Mouse (Mus musculus): ENCODE measurements around the gene Ccdc15.
"Not testable (repeated sequence)": the region's sequence is repeated elsewhere in the genome, so short reads cannot be mapped to it uniquely, and the experiment has no call there.

Ccdc15 gene

DNA sequence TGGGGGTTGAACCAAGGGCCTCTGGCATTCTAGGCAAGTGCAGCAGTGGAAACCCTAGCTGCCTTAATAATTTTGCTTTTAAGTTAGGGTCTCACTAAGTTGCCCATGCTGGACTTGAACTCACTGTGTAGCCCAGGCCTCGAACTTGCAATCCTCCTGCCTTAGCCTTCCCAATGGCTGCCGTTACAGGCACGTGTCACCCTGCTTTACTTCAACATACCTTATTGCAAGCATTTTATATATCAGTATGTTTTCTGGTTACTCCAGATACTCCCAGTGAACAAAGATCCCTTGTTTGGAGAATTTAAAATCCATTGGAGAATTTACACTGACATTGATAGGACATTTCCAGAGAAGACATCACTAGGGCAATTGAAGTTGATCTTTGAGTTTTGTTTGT is 818 bp upstream of the Ccdc15 start:
- no peak for DNase-seq

DNA sequence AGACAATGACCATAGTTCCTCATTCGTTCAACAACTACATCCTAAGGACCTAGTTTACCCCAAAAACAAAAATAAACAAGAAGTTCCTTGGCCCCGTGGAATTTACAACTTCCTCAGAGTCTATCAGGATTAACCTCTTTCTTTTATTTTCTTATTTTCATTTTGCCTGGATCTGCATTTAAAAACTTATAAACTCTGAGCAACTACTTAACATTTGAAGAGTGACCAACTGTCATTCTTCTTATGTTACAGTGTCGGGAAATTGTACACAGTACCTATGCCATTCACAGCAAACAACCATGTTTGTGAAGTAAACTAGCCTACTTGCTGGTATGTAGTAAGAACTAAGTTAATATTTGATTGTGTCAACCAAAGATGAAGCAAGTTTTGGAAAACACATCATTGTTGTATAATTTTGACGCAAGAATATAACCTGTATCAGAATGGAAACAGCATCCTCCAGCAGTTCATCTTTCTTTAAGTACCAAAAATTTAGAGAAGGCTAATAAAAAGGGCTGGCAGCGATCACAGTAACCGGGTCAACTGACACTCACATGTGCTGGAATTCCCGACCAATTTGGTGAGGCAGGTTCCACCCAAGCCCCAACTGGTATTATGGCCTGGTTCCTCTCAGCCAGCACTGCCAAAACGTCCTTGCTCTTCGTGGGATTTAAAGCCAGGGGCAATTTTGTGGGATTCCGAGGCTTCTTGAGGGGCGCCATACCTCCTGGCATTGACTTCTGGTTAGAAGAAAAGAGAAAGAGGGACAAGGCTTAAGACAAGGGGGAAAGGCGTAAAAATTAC is 846 bp downstream of the Ccdc15 start:
- DNase-seq: no peak

DNA sequence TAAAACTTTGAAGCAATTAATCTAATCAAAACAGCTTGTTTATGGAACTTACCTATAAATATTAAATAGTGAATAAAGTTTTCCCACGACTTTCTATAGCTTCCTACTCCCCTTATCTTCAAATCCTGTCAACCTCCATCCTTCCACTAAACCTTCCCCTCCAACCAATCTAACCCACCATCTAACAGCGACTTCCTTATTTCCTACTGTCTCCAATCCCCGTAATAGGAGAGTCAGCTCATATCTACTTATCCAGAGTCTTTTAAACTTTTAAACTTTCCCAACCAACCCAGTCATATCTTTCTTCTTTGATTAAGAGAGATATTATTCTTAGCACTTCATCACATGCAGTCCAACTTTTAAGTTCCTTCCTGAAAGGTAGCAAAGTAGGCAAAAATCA is 2.8 kb downstream of the Ccdc15 start:
- no peak for DNase-seq

DNA sequence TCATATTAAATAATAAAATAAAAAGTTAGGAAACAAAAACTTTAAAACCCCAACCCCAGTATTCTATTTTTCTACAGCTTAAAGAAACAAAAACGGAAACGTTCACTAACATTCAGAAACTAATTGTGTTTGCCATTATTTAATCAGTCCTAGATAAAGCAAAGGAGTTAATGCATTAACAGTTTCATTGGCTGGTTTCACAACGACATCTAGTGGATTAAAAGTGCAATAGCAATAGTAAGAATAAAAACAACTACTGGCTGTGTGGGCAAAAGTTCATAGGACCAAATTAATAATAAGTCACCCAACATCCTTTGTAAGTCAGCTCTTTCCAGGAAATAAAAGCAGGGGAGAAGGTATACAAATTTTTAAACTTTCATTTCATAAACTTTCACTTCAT is 18.8 kb downstream of the Ccdc15 start:
- no peak for DNase-seq

DNA sequence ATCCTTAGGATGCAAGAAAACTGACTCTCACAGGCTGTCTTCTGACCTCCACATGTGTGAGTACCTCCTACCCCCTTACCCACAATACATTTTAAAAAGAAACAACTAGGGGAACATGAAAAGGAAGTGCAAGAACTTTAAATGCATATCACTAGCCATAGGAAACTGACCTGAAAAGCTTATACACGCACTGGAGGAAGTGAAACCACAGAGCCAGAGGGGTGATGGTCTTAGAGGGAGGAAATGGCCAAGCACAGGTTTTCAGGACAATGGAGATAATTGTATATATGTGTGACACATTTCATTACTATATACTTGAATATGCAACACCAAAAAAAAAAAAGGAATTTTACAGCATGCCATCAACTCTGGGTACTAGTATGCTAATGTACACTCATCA is 46.5 kb downstream of the Ccdc15 start:
- no peak for DNase-seq

DNA sequence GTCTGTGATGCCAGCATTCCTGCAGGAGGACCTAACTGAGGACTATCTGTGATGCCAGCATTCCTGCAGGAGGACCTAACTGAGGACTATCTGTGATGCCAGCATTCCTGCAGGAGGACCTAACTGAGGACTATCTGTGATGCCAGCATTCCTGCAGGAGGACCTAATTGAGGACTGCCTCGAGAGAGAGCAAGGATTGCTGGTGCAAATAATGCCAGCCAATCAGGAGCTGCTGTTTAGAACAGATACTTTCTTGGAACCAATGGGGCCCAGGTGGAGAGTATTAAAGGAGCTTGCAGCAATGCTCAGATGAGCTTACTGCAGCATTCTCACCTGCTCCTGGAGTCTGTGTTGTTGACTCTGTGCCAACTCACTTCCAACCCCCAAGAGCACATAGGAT is 47.7 kb downstream of the Ccdc15 start:
- not testable (repeated sequence) for DNase-seq

DNA sequence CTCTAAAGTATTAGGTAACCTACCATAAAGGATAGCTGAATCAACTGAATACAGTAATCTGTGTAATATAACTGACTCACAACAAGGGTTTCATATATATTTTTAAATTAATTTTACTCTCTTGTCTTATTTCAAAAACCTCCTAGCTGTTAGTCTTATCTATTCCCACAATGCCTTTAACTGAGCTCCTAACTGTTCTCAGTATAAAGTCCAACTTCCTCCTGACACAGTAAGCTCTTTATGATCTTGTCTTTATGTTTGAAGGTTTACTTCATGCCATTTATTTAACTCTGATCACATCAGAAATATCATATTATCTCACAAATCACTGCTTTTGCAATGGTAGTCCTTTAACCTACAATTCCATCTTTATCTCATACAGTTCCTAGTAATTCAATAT is 52.6 kb downstream of the Ccdc15 start:
- no peak for DNase-seq

DNA sequence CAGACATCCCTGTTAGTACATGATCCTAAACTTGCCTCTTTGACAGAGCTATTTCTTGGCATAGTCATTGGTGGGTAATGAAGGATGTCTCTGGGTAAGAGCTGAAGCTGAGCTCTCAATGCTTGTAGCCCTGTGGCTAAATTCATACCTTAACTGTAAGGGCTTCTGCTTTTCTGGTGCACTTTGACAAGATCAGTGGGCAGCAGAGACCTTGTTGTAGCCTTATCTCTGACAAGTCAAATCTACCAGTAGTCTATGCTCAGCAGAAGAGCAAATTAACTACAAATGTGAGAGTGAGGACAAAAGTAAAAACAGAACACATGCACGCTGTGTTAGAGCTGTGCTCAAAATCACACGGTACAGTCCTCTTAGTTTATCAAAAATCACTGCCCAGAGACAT is 81.6 kb downstream of the Ccdc15 start:
- no peak for DNase-seq

DNA sequence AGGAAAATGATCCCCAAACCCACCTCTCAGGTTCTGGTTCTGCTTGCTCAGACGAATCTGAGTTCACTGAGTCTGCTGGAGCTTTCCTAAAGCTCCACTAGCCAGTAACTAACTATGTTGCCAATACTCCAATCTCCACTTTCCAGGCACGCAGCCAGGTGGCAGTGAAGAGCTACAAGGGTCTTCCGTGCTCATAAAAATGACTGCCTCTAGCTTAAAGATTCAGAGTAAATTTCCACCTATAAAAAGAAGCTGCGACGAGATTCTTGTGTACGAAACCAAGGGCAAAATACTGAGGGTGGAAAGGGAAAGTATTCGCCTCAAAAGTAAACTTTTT is 92.4 kb downstream of the Ccdc15 start:
- DNase-seq: peak; percentile 61

DNA sequence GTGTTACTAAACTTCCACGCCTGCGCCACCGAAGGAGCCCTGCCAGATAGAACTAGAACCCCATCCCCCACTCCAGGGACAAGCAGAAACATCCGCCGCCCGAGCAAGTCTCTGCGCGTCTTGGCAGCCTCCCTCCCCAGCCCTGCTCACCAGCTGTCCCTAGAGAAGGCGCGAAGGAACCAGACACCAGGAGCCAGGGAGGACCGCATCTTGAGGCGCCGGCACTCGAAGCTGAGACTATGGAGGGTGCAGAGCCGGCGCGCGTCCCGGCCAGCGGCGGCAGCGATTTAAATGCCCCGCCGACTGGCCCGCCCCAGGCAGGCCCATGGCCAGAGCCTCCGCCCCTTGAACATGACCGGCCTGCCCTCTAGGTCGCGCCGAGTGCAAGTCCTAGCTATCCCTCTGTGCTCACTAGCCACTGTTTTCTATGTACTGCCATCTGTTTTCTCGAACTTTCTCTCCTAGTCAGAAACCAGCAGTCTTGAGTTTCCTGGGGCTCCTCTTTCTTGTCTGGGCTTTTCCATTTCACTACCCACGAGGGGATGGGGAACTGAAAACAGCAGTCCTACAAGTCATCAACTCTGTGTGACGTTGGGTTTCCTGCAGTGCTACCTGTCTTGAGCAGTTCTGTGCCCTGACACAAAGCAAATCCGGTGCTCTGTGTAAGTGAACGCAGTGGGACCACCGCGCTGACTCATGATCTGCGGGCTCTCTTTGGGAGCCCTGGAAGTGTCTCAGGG is 92.9 kb downstream of the Ccdc15 start, which contains the start of gene Slc37a2:
Gene Slc37a2 (minus strand): TSS at position 590 of the 740 bp plus-strand sequence.
- DNase-seq: peak; percentile 77

DNA sequence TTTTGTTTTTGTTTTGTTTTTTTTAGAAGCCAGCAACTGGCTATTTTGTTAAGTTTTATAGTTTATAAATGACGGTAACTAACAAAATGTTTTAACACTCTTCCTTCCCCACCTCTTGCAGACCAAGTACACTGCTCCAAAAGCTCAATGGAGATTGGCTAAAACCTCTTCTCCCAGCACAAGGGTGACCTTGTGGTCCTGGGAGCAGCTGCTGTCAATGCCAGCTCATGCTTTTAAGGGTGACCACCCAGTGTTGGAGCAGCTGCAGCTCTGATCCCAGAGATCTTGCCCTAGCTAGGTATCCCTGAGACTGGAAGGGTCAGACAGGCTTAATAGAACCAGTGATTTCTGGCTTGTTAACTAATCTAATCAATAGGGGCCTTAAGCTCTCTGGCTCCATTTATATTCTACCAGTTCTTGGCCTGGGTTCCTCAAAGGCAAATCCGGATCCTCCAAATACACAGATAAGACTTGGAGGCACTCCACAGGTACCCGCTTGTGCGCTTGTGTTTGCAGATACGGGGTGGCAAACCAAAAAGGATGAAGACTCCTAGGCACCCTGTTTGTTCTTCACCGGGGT is 93.6 kb downstream of the Ccdc15 start:
- DNase-seq: no peak

DNA sequence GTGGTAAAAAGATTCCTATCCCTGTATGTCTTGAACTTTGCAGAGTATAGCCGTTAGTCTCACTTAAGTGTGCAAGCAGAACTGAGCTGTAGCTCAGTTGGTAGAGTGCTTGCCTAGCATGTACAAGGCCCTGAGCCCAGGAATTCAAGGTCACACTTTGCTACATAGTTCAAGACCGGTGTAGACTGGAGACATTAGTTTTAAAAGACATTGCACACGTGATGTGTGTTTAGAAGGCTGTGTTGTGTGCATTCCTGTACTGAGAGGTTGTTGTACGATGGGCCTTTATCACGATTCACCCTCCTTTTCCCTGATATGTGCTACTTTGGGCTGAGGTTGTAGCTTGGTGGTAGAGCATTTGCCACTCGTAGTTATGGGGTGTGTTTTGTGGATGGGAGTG is 97.6 kb downstream of the Ccdc15 start:
- DNase-seq: no peak

DNA sequence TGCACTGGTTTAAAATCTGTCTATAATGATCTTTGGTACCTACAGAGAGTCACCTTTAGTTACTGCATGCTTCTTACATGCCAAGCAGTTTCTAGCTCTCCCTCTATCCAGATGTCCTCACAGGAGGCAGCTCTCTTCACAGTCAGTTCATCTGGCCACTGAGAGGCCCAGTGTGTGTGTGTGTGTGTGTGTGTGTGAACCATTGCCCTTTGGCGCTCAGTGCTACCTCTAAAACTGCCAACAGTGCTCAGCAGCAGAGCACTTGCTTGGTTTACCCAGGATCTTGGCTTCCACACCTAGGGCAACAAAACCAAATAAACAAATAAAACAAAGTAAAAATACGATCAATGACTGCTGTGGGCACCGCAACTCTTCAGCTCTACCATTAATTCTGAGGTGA is 98.3 kb downstream of the Ccdc15 start:
- no peak for DNase-seq

DNA sequence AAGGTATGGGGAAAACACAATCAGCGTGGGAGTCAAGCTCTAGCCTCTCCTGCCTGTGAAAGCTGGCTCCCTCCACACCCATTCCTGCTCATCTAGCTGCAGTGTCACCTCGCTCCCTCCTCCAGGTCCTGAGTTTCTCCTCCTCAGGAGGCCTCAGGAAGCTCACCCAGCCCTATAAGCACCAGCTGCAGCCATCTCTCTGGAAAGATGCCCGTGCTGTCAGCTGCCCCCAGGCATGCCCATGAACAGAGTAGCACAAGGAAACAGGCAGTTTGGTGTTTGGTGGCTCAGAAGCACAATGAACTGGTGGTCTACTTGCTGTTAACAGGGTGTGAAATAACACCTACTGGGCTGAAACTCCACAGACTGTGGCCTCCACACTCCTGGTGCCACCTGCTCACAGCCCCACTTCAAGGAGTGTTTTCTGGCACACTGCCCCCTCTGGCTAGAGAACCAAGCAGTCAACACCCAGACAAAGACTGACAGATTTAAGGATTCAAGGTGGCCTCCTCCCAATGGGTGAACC is 99.8 kb downstream of the Ccdc15 start:
- DNase-seq: no peak

DNA sequence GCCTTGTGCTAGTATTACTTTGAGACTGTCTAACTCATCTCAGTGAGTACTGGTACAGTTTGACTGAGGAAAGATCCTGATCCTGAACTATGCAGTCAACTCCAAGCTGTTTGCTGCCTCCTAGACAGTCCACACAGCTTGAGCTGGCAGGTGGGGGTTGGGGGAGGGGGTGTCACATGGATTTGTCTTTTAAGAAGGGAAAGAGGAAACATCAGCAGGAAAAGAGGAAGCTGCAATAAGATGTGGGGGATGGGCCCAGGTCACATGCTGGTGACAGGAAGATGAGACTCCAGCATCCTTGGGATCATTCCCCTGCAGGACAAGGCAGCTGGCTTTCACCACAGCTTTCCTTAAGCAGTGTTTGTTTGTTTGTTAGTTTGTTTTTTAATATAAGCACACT is 100.8 kb downstream of the Ccdc15 start:
- peak; percentile 45 for DNase-seq

DNA sequence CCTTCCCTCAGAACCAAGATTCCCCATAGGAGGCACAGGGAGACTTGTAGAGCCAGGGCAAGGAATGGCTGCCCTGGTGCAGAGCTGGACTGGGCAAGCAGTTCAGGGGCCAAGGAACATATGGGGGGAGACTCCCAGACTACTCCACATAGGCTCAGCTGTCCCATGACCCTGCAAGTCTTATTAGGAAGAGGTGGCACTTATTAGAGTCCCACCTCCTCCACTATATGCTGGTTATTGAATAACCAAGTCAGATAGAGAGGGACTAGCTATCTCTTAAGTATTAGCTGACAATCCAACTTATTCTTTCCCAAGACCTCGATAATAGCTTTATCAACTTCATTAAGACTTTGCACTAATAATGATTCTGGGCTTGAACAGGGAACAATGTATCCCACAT is 102.4 kb downstream of the Ccdc15 start:
- DNase-seq: no peak

DNA sequence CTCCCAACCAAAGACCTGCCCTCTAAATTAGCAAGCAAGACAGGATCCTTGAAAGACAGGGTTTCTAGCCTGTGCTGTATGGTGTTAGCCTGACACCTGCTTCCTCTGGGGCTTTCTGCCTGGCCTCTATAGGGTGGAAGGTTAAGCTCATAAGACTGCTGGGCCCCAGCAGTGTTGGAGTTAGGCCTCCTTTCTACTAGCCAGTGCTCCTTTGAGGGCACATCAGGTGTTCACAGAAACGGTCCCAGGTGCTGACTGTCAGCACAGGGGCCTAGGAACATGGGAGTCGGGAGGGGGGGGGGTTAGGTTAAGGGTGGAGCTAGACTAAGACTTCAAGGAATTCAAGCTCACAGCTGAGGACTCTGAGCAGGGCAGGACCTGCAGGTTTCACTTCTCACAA is 102.8 kb downstream of the Ccdc15 start:
- DNase-seq: no peak

DNA sequence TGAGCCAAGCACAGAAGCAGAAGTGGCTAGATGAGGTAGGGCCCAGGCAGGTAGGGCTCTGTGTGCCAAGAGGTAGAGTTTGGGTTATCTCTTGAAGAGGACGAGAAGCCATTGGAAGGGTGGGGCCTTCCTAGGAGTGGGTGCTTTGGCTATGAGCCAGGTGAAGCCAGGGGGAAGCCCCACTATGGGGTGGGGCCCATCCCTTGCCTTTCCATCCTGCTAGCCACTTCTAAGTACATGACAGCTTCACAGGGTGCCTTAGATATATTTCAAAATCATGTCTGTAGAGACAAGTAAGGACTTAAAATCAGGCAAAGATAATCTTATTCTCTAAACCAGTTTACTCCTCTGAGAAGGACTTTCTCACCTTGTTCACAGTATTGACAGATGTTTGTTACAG is 103.6 kb downstream of the Ccdc15 start:
- no peak for DNase-seq

DNA sequence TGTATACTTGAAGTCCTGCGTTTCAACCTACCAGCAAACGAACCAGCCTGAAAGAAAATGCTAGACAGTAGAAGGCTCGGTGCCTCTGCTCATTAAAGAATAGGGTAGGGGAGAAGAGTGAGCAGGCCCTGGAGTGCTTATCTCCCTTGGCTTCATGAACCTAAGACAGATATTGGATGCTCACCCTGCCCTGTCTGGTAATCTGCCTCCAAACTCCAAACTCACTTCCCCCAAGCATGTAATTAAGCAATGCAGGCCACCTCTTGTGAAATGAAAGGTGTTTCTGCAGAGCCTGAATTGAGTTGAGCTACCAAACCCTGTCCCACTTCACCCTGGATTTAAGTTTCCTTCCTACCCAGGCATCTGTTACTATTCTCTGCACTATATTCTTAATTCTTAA is 105.5 kb downstream of the Ccdc15 start:
- DNase-seq: no peak

DNA sequence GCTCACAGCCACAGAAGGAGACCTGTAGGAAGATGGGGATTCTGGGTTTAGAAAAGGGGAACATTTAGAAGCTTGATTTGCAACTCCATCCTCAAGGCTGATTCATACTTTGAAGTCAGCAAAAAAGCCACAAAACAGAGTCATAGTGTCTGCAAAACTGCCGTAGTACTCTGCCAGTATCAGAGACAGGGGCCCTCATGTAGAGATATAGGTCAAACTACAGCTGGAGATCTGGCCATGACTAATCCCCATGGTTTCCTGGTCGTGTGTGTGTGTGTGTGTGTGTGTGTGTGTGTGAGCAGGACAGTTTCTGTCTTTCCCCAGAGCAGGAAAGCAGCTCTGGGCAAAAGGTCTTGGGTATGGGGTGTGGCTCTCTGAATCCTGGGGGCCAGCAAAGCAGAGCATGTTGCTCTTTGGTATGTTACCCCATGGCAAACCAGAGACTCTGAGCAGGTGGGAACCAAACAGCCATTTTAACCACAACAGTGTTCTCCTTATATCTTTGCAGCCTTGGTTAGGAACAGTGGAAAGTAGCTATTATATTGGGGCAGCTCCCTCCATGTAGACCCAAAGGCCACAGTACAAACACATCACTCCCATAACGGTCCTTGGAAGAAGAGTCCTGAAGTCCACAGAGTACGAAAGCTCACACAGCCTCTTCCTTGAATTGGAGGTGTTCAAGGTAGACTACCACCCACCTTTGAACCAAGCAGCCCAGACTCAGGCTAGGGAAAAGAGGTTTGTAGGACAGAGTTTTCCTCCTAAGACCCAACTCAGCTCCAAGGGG is 112.1 kb downstream of the Ccdc15 start:
- DNase-seq: no peak

DNA sequence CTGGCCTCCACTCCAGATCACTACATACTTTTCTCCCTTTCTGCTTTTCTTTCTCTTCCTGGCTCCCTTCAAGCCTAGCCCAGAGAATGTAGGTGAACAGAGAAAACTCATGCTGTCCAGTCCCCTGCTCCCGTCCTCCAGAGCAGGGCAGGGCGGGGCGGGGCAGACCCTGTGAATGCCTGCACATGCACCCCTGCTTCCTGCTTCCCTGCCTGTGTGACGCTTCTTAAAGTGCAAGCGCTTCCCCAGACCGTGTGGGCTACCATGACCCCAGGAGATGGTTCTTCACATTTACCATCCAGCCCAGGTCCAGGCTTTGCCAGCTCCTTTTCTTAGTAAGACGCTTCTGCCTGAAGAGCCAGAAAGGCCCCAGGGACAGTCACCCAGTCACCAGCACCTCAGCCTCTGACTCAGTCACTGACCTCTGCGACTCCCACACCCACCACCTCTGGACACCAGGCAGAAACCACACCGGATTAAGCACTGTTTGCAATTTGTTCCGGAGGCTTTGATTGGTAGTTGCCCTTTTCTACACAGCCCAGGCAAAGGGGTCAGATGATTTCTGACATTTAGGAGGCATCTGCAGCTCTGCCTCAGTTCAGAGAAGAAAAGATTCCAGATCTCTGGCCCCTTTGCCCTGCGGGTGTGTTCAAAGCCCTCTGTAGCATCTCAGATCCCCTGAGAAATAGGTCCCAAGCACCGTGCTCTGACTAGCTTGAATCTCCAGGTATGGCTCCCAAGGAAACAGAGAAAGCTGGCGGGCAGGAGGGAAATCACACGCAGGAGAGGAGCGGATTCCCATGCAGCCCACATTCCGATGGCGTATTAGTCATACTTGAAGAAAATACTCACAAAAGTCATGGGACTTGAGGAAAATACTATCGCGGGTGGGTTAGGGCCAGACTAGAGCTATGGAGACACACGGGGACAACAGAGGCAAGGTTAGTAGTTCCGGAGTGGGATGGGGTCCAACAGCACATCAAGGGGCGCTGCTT is 115.7 kb downstream of the Ccdc15 start:
- no peak for DNase-seq
